Mouse (Mus musculus) CH12.LX (cell line): ENCODE data around the gene Trex2.

ENCODE experiments used
- CTCF ChIP-seq, 2 experiments: IDR thresholded peaks in 1 of 2; conservative IDR thresholded peaks in 1 of 2; 2 replicates each; pipeline ENCODE4 v1.5.1; 2011 to 2012; ENCODE audit warnings: low read depth in 2 of 2, low read length in 2 of 2, improper control_type of control experiment in 1 of 2, inconsistent platforms in 1 of 2, mild to moderate bottlenecking in 1 of 2, moderate library complexity in 1 of 2
- EP300 ChIP-seq: IDR thresholded peaks from 2 replicates; pipeline ENCODE4 v1.6.1; 2011; ENCODE audit warnings: low read length, improper control_type of control experiment
- GABPA ChIP-seq: IDR thresholded peaks from 2 replicates; pipeline ENCODE4 v1.6.1; 2012; ENCODE audit warnings: low read depth, low read length, improper control_type of control experiment, inconsistent platforms; ENCODE audit not compliant: insufficient replicate concordance
- JUND ChIP-seq: conservative IDR thresholded peaks from 2 replicates; pipeline ENCODE4 v1.6.1; 2011; ENCODE audit warnings: low read depth, low read length, improper control_type of control experiment
- KAT2A ChIP-seq: IDR thresholded peaks from 2 replicates; pipeline ENCODE4 v1.6.1; 2012; ENCODE audit warnings: low read length, improper control_type of control experiment, inconsistent platforms; ENCODE audit not compliant: insufficient replicate concordance
- MAX ChIP-seq: IDR thresholded peaks from 2 replicates; pipeline ENCODE4 v1.6.1; 2011; ENCODE audit warnings: low read length, improper control_type of control experiment
- MXI1 ChIP-seq: IDR thresholded peaks from 2 replicates; pipeline ENCODE4 v1.6.1; 2011; ENCODE audit warnings: mild to moderate bottlenecking, low read depth, low read length, improper control_type of control experiment
- POLR2A ChIP-seq: IDR thresholded peaks from 2 replicates; pipeline ENCODE4 v1.6.1; 2011; ENCODE audit warnings: low read depth, mild to moderate bottlenecking, improper control_type of control experiment, low read length
- POLR2AphosphoS2 ChIP-seq: IDR thresholded peaks from 2 replicates; pipeline ENCODE4 v1.6.1; 2011; ENCODE audit warnings: low read depth, low read length, improper control_type of control experiment
- SIN3A ChIP-seq: IDR thresholded peaks from 2 replicates; pipeline ENCODE4 v1.6.1; 2012; ENCODE audit warnings: low read length, improper control_type of control experiment, inconsistent platforms
- TBP ChIP-seq: conservative IDR thresholded peaks from 2 replicates; pipeline ENCODE4 v1.6.1; 2011; ENCODE audit warnings: low read depth, low read length, improper control_type of control experiment
- USF2 ChIP-seq: conservative IDR thresholded peaks from 2 replicates; pipeline ENCODE4 v1.6.1; 2011; ENCODE audit warnings: low read depth, low read length, improper control_type of control experiment
- ZC3H11A ChIP-seq: IDR thresholded peaks from 2 replicates; pipeline ENCODE4 v1.6.1; 2012; ENCODE audit warnings: low read depth, mild to moderate bottlenecking, inconsistent platforms, low read length, improper control_type of control experiment
- ZMIZ1 ChIP-seq: IDR thresholded peaks from 2 replicates; pipeline ENCODE4 v1.6.1; 2012; ENCODE audit warnings: low read depth, mild to moderate bottlenecking, inconsistent platforms, low read length, improper control_type of control experiment

DNA sequence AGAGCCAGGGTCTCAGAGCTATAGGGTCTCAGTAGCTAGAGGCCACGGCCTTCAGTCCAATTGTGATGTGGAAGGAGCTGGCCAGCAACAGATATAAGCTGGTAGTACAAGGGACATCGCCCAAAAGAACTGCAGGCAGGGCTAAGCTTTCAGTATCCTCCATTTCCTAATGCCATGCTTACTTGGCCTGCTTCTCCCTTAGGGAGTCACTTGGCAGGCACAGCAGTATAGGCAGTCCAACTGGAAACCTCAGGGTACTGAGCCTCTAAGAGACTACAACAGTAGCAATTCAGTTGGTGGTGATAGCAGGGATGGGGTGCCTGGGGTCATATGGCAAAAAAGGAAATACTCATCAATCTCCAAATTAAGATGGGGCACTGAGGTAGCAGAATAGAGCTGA, 42.4 kb upstream of the Trex2 start:
- no peak for TF ChIP-seq EP300
- no peak for TF ChIP-seq SIN3A
- TF ChIP-seq KAT2A: no peak
- TF ChIP-seq TBP: no peak
- TF ChIP-seq USF2: no peak
- no peak for TF ChIP-seq MAX
- TF ChIP-seq POLR2AphosphoS2: no peak
- no peak for TF ChIP-seq JUND
- no peak for TF ChIP-seq ZC3H11A
- no peak for TF ChIP-seq ZMIZ1
- no peak for TF ChIP-seq CTCF (conservative IDR thresholded peaks at IDR 0.05 in 1 of 2, IDR thresholded peaks at IDR 0.05 in 1 of 2; ENCODE audit: low read depth in 2 of 2, low read length in 2 of 2)
- no peak for TF ChIP-seq MXI1
- no peak for TF ChIP-seq POLR2A
- no peak for TF ChIP-seq GABPA
